Mouse (Mus musculus): Measurements from ENCODE around the gene Crygs. TPM values are rescaled to one million over a fixed set of nuclear protein-coding genes. Genes with fewer than 3 reads are reported as not detected.
A peak's percentile ranks its signal among the peaks of the same experiment; 100 is the strongest.

Crygs gene
- polyA plus RNA-seq (2015; fragmentation: Nextera tagmentation; extraction: Ambion mirVana): not detected in 2 replicates

GRCm38 (mm10) chr16:22811477-22811876 is at the start of gene Crygs:
TSS of gene Crygs (minus strand) at chr16:22811577.
- no peak within 1 kb of the TSS for H3K27ac ChIP-seq
- no peak within 1 kb of the TSS for H3K9ac ChIP-seq
- H3K4me3 ChIP-seq: no peak within 1 kb of the TSS
- H3K4me1 ChIP-seq: no peaks in the 10 kb centered on the region
- H3K27me3 ChIP-seq: peaks cover 8% of the 10 kb centered on the region; the same call in 1 of the 2 replicates
- 45% methylated on average over 2 of the region's 2 CpGs for WGBS
- no peak for ATAC-seq (ENCODE audit: borderline replicate concordance, extremely low read depth, low FRiP score, low TSS enrichment)
- no peaks in the 10 kb centered on the region for H3K9me3 ChIP-seq
- H3K4me2 ChIP-seq: no peak within 1 kb of the TSS
- H3K36me3 ChIP-seq: no peaks in the 10 kb centered on the region

DNA sequence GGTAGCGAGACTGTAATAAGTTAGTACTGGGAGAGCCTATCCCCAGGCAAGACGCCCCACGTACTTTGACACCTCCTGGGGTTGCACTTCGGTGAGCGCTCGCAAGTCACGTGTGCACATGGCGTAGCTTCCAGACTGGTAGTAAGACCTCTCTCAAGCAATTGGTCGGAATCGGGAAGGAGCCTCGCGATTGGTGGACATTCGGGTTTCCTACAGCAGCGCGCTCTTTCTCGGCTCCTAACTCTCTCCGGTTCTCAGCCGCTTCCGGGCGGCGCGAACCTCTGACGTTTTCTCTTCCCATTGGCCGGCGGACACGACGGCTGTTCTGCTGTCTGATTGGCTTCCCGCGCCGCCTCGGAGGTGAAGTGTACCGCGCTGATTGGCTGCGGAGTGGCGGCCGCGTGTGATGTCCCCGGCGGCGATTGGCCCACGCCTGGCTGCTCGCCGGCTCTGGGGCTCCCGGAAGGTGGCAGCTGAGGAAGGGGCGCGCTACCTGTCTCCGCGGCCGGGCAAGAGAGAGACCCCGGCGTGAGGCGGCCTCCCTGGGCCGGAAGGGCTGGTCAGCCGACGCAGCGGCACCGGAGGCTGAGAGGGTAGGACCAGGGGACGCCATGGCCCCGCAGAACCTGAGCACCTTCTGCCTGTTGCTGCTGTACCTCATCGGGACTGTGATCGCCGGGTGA is 46.2 kb upstream of the Crygs start, which contains the start of the genes Tbccd1 and Dnajb11:
Gene Tbccd1, minus strand, starts transcription at position 239 of the 683 bp plus-strand sequence.
Gene Dnajb11, plus strand, starts transcription at position 415 of the 683 bp plus-strand sequence.
- peak within 1 kb of the TSS; percentile 71 for H3K27ac ChIP-seq
- H3K36me3 ChIP-seq: peaks cover 3% of the 10 kb centered on the region
- WGBS: under 1% methylated on average over 62 of the region's 62 CpGs
- H3K27me3 ChIP-seq: no peaks in the 10 kb centered on the region
- H3K9me3 ChIP-seq: no peaks in the 10 kb centered on the region
- H3K9ac ChIP-seq: peak within 1 kb of the TSS; percentile 93
- peaks cover 12% of the 10 kb centered on the region for H3K4me1 ChIP-seq
- peak within 1 kb of the TSS; percentile 98 for H3K4me3 ChIP-seq
- peak; percentile 99 for ATAC-seq (ENCODE audit: borderline replicate concordance, extremely low read depth, low FRiP score, low TSS enrichment)
- H3K4me2 ChIP-seq: peak within 1 kb of the TSS; percentile 83

- H3K9ac ChIP-seq: peak overlapping the region; percentile 54
- 9% methylated on average over 9 of the region's 9 CpGs for WGBS
- peak overlapping the region; percentile 75 for H3K4me2 ChIP-seq
- H3K9me3 ChIP-seq: no peaks in the 10 kb centered on the region
- H3K36me3 ChIP-seq: no peaks in the 10 kb centered on the region; the same call in 1 of the 2 replicates
- no peak for ATAC-seq (ENCODE audit: borderline replicate concordance, extremely low read depth, low FRiP score, low TSS enrichment)
- H3K27ac ChIP-seq: peak overlapping the region; percentile 71
- H3K4me3 ChIP-seq: peak overlapping the region; percentile 98
- peaks cover 12% of the 10 kb centered on the region for H3K4me1 ChIP-seq
- H3K27me3 ChIP-seq: no peaks in the 10 kb centered on the region
Observed at GRCm38 (mm10) chr16:22856773-22857172, 45.4 kb upstream of the Crygs start.

DNA sequence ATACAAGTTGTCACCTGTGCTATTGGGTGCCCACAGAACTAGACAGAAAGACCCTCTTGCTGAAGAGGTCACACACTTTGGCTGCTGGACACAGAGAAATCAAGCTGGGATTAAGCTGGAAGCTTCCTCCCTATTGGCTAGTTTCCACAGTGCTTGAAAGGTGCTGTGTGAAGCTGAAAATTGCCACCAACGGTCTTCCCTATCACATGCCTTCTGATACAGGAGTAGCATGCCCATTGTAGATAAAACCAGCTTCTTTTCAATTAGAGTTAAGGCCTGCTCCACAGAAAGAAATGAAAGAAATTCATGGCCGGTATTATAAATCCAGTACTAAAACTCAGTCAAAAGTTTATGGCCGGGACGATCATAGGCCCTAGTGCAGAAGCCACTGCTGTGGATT is 41.3 kb upstream of the Crygs start:
- Histone ChIP-seq H3K4me3 (no peak overlapping the region), H3K27ac (no peak overlapping the region), H3K27me3 (no peaks in the 10 kb centered on the region), H3K4me1 (peaks cover 4% of the 10 kb centered on the region), H3K9me3 (no peaks in the 10 kb centered on the region), H3K9ac (no peak overlapping the region), H3K4me2 (no peak overlapping the region), H3K36me3 (no peaks in the 10 kb centered on the region)
- no peak for ATAC-seq (ENCODE audit: borderline replicate concordance, extremely low read depth, low FRiP score, low TSS enrichment)
- 88% methylated on average over 4 of the region's 4 CpGs for WGBS

DNA sequence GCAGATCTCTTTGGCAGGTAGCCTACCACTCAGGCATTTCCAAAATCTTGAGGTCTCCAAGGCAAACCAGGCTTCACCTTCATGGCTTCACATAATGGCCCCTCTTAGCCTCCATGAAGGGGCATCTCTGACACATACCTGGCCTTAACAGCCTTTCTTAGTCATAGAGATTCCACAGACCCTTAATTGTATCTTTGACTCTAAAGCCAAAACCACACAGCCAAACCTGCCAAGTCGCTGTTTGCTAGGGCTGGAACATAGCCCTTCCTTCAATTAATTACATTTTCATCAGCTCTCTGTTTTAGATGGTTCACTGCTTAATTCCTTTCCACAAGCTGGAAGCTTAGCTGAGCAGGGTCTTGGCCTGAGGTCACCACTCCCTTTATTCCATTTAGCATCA is 37.0 kb upstream of the Crygs start:
- Histone ChIP-seq H3K4me1 (peaks cover 7% of the 10 kb centered on the region), H3K9ac (no peak overlapping the region), H3K36me3 (no peaks in the 10 kb centered on the region), H3K27ac (no peak overlapping the region), H3K27me3 (no peaks in the 10 kb centered on the region), H3K4me3 (no peak overlapping the region), H3K9me3 (no peaks in the 10 kb centered on the region), H3K4me2 (no peak overlapping the region)
- no peak for ATAC-seq (ENCODE audit: borderline replicate concordance, extremely low read depth, low FRiP score, low TSS enrichment)
- 78% methylated on average over 1 of the region's 1 CpGs for WGBS

- Histone ChIP-seq H3K4me3 (no peak overlapping the region), H3K4me2 (no peak overlapping the region), H3K36me3 (no peaks in the 10 kb centered on the region), H3K9me3 (no peaks in the 10 kb centered on the region), H3K4me1 (peaks cover 7% of the 10 kb centered on the region), H3K9ac (no peak overlapping the region), H3K27ac (no peak overlapping the region), H3K27me3 (no peaks in the 10 kb centered on the region)
- 75% methylated on average over 1 of the region's 1 CpGs for WGBS
- ATAC-seq (ENCODE audit: borderline replicate concordance, extremely low read depth, low FRiP score, low TSS enrichment): no peak
Observed at GRCm38 (mm10) chr16:22847686-22848085, 36.3 kb upstream of the Crygs start.

DNA sequence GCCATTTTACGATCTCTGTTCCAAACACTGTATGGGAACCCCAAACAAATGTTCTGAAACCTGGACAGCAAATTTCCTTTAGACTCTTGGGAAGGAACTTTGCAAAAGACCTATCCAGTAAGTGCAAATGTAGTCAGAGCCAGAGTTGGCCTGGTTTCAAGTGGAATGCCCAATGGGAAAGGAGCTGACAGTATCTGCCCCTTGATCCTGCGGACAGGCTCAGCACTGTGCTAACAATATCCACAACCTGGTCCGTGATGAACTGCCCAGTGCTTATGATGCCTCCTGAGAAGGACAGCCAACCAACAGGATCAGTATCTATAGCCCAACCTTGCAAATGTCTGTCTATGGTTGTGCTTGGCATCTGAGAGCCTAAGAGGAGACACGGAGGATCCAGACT is 34.1 kb upstream of the Crygs start:
- Histone ChIP-seq H3K4me1 (peaks cover 7% of the 10 kb centered on the region), H3K9me3 (no peaks in the 10 kb centered on the region), H3K9ac (no peak overlapping the region), H3K27ac (no peak overlapping the region), H3K4me2 (no peak overlapping the region), H3K4me3 (no peak overlapping the region), H3K27me3 (no peaks in the 10 kb centered on the region), H3K36me3 (peaks cover 4% of the 10 kb centered on the region; the same call in 1 of the 2 replicates)
- no peak for ATAC-seq (ENCODE audit: borderline replicate concordance, extremely low read depth, low FRiP score, low TSS enrichment)
- WGBS: 80% methylated on average over 4 of the region's 4 CpGs

DNA sequence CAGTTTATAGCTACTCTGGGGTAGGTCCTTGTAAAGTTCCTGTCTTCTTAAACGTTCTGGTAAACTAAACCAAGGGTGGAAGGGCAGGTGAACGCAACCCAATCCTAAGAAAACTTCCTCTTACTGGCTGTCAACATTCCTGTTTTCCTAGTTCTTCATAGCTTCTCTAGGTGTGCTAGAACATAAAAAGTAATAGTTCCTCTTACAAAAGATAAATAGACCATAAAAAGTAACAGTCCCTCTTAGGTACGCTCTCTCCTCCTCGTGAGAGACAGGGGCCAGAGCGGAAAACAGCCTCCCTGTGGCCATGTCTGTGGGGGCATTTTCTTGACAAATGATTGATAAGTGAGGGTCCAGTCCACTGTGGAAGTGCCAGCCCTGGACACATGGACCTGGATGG is 33.5 kb upstream of the Crygs start:
- Histone ChIP-seq H3K9me3 (no peaks in the 10 kb centered on the region), H3K4me3 (peak overlapping the region; percentile 57), H3K27me3 (no peaks in the 10 kb centered on the region), H3K27ac (peak overlapping the region; percentile 21; the same call in 1 of the 2 replicates), H3K9ac (no peak overlapping the region), H3K36me3 (peaks cover 6% of the 10 kb centered on the region; the same call in 1 of the 2 replicates), H3K4me2 (peak overlapping the region; percentile 93), H3K4me1 (peaks cover 7% of the 10 kb centered on the region)
- WGBS: 53% methylated on average over 5 of the region's 5 CpGs
- no peak for ATAC-seq (ENCODE audit: borderline replicate concordance, extremely low read depth, low FRiP score, low TSS enrichment)

GRCm38 (mm10) chr16:22844061-22844801 is 32.9 kb upstream of the Crygs start:
- WGBS: 5% methylated on average over 26 of the region's 26 CpGs
- Histone ChIP-seq H3K4me2 (peak overlapping the region; percentile 93), H3K27me3 (no peaks in the 10 kb centered on the region), H3K4me1 (peaks cover 7% of the 10 kb centered on the region), H3K4me3 (peak overlapping the region; percentile 57), H3K9me3 (no peaks in the 10 kb centered on the region), H3K27ac (no peak overlapping the region), H3K9ac (peak overlapping the region; percentile 66), H3K36me3 (peaks cover 6% of the 10 kb centered on the region; the same call in 1 of the 2 replicates)
- ATAC-seq (ENCODE audit: borderline replicate concordance, extremely low read depth, low FRiP score, low TSS enrichment): peak; percentile 95

DNA sequence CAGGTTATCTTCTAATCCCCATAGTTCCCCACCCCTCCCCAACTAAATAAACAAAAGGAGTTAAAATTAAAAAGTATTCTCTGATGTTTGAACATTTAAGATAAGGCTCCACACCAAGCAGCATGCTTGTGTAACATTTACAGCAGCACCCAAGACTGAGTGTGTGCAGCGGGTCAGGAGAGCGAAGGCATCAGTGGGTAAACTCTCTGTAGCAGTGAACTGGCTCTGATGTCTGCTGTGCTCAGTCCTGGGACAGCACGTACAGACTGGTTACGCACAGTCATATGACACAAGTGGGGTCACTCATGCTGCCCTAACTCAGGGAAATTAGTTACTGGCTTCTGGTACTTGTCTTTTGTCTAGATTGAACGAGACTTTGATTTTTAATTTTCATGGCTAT is 31.5 kb upstream of the Crygs start:
- no peaks in the 10 kb centered on the region for H3K27me3 ChIP-seq
- no peak overlapping the region for H3K4me2 ChIP-seq
- no peak overlapping the region for H3K9ac ChIP-seq
- H3K9me3 ChIP-seq: no peaks in the 10 kb centered on the region
- 81% methylated on average over 5 of the region's 5 CpGs for WGBS
- peaks cover 9% of the 10 kb centered on the region for H3K36me3 ChIP-seq
- H3K4me3 ChIP-seq: no peak overlapping the region
- no peak overlapping the region for H3K27ac ChIP-seq
- peaks cover 7% of the 10 kb centered on the region for H3K4me1 ChIP-seq
- no peak for ATAC-seq (ENCODE audit: borderline replicate concordance, extremely low read depth, low FRiP score, low TSS enrichment)

GRCm38 (mm10) chr16:22839146-22839857 is 27.9 kb upstream of the Crygs start:
- no peak overlapping the region for H3K4me3 ChIP-seq
- H3K27me3 ChIP-seq: no peaks in the 10 kb centered on the region
- H3K36me3 ChIP-seq: peaks cover 9% of the 10 kb centered on the region
- no peak for ATAC-seq (ENCODE audit: borderline replicate concordance, extremely low read depth, low FRiP score, low TSS enrichment)
- no peak overlapping the region for H3K27ac ChIP-seq
- no peaks in the 10 kb centered on the region for H3K9me3 ChIP-seq
- H3K4me1 ChIP-seq: 0 out of 2 replicates have a peak, but pooled peaks cover 4% of the 10 kb centered on the region
- 84% methylated on average over 3 of the region's 3 CpGs for WGBS
- no peak overlapping the region for H3K9ac ChIP-seq
- no peak overlapping the region for H3K4me2 ChIP-seq

All from lung, embryonic 15.5 days (tissue).